Mouse (Mus musculus): ENCODE results near the gene Ndufa13. TPM values are rescaled to one million over a fixed set of nuclear protein-coding genes. Genes with fewer than 3 reads are reported as not detected.
A peak's percentile ranks its signal among the peaks of the same experiment; 100 is the strongest.

Ndufa13 gene
- polyA plus RNA-seq, 1 experiment, result 111 TPM

GRCm38 (mm10) chr8:69912478-69913074 is 10.2 kb upstream of the Ndufa13 start:
- DNase-seq (ENCODE audit: low read depth, low spot score), result no peak
- 89% methylated on average over 12 of the region's 12 CpGs for WGBS

GRCm38 (mm10) chr8:69911917-69912316 is 9.6 kb upstream of the Ndufa13 start:
- WGBS, result 91% methylated on average over 13 of the region's 13 CpGs
- DNase-seq (ENCODE audit: low read depth, low spot score), result no peak

- DNase-seq (ENCODE audit: low read depth, low spot score), result no peak
- 84% methylated on average over 2 of the region's 2 CpGs for WGBS
Measured at GRCm38 (mm10) chr8:69907106-69907505, 4.7 kb upstream of the Ndufa13 start.

GRCm38 (mm10) chr8:69906260-69906659 is 3.9 kb upstream of the Ndufa13 start:
- DNase-seq (ENCODE audit: low read depth, low spot score), result no peak
- 56% methylated on average over 2 of the region's 2 CpGs for WGBS

GRCm38 (mm10) chr8:69904096-69904495 is 1.7 kb upstream of the Ndufa13 start:
- 88% methylated on average over 8 of the region's 8 CpGs for WGBS
- DNase-seq (ENCODE audit: low read depth, low spot score), result no peak

GRCm38 (mm10) chr8:69903063-69903542 is 745 bp upstream of the Ndufa13 start:
- DNase-seq (ENCODE audit: low read depth, low spot score), result peak; percentile 93
- WGBS, result under 1% methylated on average over 45 of the region's 45 CpGs

GRCm38 (mm10) chr8:69901484-69902162 is 735 bp downstream of the Ndufa13 start:
- DNase-seq (ENCODE audit: low read depth, low spot score), result peak; percentile 61
- under 1% methylated on average over 41 of the region's 41 CpGs for WGBS

GRCm38 (mm10) chr8:69900895-69901451 is 1.4 kb downstream of the Ndufa13 start:
- 9% methylated on average over 12 of the region's 12 CpGs for WGBS
- no peak for DNase-seq (ENCODE audit: low read depth, low spot score)

GRCm38 (mm10) chr8:69899876-69900275 is 2.5 kb downstream of the Ndufa13 start:
- 82% methylated on average over 2 of the region's 2 CpGs for WGBS
- no peak for DNase-seq (ENCODE audit: low read depth, low spot score)

- WGBS, result 79% methylated on average over 6 of the region's 6 CpGs
- DNase-seq (ENCODE audit: low read depth, low spot score), result no peak
Measured at GRCm38 (mm10) chr8:69897857-69898256, 4.5 kb downstream of the Ndufa13 start.

GRCm38 (mm10) chr8:69895772-69896451 is 6.4 kb downstream of the Ndufa13 start:
- DNase-seq (ENCODE audit: low read depth, low spot score), result no peak
- 67% methylated on average over 4 of the region's 4 CpGs for WGBS

- no peak for DNase-seq (ENCODE audit: low read depth, low spot score)
- WGBS, result 66% methylated on average over 6 of the region's 6 CpGs
Measured at GRCm38 (mm10) chr8:69894836-69895332, 7.5 kb downstream of the Ndufa13 start.

- 67% methylated on average over 17 of the region's 17 CpGs for WGBS
- DNase-seq (ENCODE audit: low read depth, low spot score), result no peak
Measured at GRCm38 (mm10) chr8:69893863-69894262, 8.5 kb downstream of the Ndufa13 start.

- 59% methylated on average over 19 of the region's 19 CpGs for WGBS
- DNase-seq (ENCODE audit: low read depth, low spot score), result no peak
Measured at GRCm38 (mm10) chr8:69890813-69891241, 11.5 kb downstream of the Ndufa13 start.

- DNase-seq (ENCODE audit: low read depth, low spot score), result no peak
- 4% methylated on average over 32 of the region's 32 CpGs for WGBS
Measured at GRCm38 (mm10) chr8:69888902-69889301, 13.5 kb downstream of the Ndufa13 start.

- DNase-seq (ENCODE audit: low read depth, low spot score), result no peak
- WGBS, result 7% methylated on average over 24 of the region's 24 CpGs
Measured at GRCm38 (mm10) chr8:69888244-69888866, 14.0 kb downstream of the Ndufa13 start.

- no peak for DNase-seq (ENCODE audit: low read depth, low spot score)
- WGBS, result under 1% methylated on average over 60 of the region's 60 CpGs
Measured at GRCm38 (mm10) chr8:69887289-69888243, 14.8 kb downstream of the Ndufa13 start, which contains the start of gene Cilp2. Cilp2 (minus strand) TSS chr8:69887687.

- DNase-seq (ENCODE audit: low read depth, low spot score), result no peak
- WGBS, result 69% methylated on average over 13 of the region's 13 CpGs
Measured at GRCm38 (mm10) chr8:69884141-69884540, 18.2 kb downstream of the Ndufa13 start.

Measured in large intestine, adult 2 months (tissue).